Mouse (Mus musculus): ENCODE measurements around the gene Eci3.
"Not testable (repeated sequence)": the region's sequence is repeated elsewhere in the genome, so short reads cannot be mapped to it uniquely, and the experiment has no call there.

The Eci3 gene

DNA sequence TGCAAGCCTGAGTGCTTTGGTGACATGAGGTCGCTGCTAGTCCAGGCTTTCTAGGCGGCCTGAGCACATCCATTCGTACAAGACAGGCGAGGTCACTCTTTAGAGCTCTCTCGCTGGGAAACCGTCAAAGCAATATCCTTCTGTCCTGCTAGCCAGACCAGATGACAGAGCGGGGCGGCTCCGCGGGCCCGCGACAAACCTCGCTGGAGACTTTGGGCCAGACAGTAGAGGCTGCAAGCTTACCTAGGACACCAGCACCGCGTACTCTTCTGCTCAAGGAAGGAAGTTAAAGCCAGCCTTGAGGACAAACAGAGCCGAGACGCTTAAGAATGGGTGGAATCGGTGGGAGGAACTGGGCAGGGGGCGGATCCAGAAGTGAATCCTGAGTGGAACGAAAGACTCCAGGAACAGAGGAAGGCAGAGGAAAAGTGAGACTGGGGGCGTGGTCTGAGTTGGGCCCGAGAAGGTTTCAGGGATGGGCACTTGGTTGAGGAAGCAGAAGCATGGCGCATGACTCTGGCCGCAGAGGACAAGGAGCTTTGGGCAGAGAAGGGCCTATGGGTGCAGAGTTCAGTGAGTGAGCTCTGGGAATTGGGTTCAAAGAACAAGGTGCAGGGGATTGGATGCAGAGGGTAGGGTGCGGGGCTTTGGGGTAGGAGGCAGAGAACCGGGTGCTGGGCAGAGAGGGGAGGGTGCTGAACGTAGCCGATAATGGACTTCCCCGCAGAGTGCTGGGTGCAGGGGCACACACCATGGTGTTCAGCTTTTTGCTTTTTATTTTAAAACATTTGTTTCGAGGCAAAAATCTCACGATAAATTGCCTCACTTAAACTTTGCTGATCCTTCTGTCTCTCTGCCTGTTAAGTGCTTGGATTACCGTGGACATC is at the start of gene Eci3:
Gene Eci3 (minus strand): TSS at position 300 of the 887 bp plus-strand sequence.
- DNase-seq (ENCODE audit: low spot score in 2 of 2) = peak; percentile 36 to 45

DNA sequence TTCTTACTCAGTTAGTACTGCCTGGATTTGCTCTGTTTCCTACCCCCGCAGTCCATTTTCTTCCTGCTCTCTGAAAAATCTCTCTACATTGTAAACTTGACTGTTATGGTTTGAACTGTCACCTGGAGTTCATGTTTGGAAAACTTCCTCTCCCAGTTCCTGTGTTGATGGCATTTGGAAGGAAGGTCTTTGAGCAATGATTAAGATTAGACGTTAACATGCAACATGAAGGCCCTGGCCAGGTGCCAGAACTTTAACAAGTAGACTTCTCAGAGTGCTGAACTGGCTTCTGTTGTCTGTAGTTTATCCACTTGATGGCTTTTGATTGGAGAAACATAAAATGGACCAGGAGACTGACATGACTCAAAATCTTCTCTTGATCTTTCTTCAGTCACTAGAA is 32.3 kb upstream of the Eci3 start:
- DNase-seq (ENCODE audit: low spot score in 2 of 2) = no peak

GRCm38 (mm10) chr13:34993983-34994811 is 30.6 kb upstream of the Eci3 start:
- peak; percentile 92 to 94 for DNase-seq (ENCODE audit: low spot score in 2 of 2)

DNA sequence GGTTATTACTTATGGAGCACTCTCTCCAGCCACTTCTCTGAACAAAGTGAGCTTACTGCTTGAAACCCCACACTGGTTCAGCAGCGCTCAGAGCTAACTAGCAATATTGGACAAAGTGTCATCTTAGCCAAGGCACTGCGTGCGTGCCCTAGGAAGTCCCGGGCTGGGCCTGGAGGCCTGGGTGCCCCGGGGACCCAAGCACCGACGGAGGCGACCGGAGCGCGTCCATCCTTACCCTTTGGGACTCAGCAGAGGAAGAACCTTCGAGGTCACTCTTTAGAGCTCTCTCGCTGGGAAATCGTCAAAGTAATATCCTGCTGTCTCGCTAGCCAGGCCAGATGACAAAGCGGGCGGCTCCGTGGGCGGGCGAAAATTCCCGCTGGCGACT is 30.0 kb upstream of the Eci3 start:
- no peak for DNase-seq (ENCODE audit: low spot score in 2 of 2)

- no peak for DNase-seq (ENCODE audit: low spot score in 2 of 2)
Measured at GRCm38 (mm10) chr13:34993085-34993484, 29.5 kb upstream of the Eci3 start.

DNA sequence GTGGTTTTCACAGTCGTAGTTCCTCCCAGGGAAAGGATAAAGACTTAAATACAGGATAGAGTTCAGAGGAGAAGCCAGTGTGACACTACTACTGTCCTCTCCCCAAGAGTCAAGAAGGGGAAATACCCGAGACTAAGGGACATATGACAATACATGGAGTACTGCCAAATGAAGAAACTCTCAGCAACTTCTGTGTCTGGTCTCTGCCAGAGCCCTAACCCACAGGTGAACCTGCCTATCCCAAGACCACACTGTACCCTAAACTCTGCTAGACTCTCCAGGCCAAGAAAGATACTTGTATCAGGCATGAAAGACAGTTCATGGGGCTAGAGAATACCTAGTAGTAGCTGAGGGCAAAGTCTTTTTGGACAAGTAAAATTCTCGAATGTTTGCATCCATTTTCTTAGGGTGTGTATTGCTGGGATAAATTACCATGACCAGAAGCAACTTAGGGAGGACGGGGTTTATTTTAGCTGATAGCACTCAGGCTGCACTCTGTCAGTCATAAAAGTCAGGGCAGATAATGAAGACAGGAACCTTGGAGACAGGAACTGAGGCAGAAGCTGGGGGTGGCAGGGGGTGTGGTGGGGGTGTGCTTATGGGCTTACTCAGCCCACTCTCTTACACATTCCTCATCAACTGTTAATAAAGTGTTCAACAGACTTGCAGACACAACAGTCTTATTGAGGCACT is 28.1 kb upstream of the Eci3 start:
- DNase-seq (ENCODE audit: low spot score in 2 of 2) = no peak

- DNase-seq (ENCODE audit: low spot score in 2 of 2) = not testable (repeated sequence)
Measured at GRCm38 (mm10) chr13:34983479-34983878, 19.9 kb upstream of the Eci3 start.

DNA sequence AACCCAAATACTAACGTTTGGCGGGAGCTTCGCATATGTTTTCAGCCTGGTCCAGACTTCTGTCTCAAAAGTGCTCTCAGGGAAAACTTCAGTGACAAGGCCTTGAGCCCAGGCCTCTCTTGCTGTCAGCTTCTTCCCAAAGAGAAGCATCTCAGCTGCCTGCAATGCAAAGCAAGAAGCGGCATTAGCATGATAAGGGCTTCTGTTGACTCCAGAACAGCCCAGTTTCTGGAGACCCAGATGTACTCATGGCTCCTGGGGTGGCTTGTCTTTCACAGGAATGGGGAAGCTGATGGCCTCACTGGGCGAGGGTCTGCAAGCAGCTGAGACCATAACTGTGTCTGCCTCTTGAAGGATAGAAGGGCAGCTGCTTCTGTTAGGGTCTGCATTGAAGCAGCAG is 15.0 kb upstream of the Eci3 start:
- DNase-seq (ENCODE audit: low spot score in 2 of 2) = not testable (repeated sequence)

GRCm38 (mm10) chr13:34977410-34977809 is 13.8 kb upstream of the Eci3 start:
- DNase-seq (ENCODE audit: low spot score in 2 of 2) = no peak

DNA sequence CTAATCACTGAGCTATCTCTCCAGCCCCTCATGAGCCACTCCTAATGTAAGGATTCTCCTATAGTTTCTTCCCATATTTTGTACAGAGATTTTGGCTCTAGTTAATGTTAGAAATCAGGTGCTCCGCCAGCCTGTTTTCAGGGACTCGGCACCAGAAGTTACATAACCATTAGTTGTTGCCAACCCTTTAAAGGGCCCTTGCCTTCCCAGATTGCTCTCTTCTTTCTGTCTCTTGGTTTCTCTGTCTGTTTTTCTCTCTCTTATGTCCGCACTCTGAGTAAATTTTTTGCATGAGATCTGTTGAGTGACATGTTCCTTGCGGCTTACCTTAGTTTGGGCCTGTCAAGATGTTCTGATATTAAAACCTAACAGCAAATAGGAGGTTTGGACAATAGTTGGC is 12.5 kb upstream of the Eci3 start:
- DNase-seq (ENCODE audit: low spot score in 2 of 2) = no peak

DNA sequence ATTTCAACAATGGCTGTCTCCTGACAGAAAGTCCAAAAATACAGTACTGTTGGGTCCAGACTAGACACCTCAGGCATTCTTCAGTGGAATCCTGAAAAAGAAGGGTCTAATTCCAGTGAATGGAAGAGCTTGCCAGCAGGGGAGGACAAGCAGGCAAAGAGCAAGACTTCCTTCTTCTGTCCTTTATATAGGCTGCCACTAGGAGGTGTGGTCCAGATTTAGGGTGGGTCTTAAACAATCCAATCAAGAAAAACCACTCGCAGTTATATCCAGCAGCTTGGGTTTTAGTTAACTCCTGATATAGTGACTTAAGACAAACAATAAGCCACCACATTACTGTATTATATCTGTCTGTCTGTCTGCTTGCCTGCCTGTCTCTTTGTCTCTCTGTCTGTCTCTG is 10.2 kb upstream of the Eci3 start:
- no peak for DNase-seq (ENCODE audit: low spot score in 2 of 2)

DNA sequence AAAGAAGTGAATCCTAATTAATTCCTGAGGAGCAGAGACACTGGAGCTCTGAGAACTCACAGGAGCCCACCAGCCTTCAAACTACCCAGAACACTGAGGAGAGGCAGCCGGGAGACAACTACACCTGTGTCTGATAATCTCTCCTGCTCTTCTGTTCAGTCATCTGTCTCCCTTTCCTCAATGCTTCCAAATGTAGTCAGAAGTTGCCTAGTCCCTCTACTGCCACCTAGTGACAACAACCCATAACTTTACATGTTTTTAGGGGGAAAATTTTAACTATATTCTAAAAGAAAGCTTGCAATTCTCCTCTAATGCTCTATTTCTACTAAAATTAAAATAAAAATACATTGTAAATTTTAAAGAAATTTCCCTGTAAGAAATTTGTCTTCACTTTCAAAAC is 9.5 kb upstream of the Eci3 start:
- no peak for DNase-seq (ENCODE audit: low spot score in 2 of 2)

GRCm38 (mm10) chr13:34972456-34972855 is 8.8 kb upstream of the Eci3 start:
- not testable (repeated sequence) for DNase-seq (ENCODE audit: low spot score in 2 of 2)

DNA sequence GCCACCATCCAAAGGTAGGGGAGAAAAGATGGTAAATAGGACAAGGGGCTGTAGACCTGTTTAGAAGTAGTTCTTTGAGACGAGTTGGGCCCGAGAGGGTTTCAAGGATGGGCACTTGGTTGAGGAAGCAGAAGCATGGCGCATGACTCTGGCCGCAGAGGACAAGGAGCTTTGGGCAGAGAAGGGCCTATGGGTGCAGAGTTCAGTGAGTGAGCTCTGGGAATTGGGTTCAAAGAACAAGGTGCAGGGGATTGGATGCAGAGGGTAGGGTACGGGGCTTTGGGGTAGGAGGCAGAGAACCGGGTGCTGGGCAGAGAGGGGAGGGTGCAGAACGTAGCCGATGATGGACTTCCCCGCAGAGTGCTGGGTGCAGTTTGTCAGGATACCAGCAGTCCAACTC is 2.0 kb upstream of the Eci3 start:
- DNase-seq (ENCODE audit: low spot score in 2 of 2) = not testable (repeated sequence)

DNA sequence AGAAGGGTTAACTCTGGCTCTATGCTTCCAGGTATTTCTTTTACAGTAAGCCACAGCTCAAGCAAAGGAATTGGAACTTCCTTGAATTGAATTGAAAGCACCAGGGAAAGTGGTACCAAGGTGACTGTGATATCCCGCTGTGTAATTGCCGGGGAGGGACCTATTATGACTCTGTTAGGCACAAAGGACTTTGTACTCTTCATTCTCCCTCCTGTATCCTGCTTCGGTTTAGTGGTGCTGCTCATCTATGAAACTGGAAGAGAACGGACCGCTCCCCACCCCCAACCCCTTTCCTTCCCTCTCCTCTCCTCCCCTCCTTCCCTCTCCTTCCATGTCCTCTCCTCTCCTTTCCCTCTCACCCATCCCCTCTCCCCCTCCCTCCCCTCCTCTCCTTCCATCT is 1.3 kb upstream of the Eci3 start:
- no peak for DNase-seq (ENCODE audit: low spot score in 2 of 2)

DNA sequence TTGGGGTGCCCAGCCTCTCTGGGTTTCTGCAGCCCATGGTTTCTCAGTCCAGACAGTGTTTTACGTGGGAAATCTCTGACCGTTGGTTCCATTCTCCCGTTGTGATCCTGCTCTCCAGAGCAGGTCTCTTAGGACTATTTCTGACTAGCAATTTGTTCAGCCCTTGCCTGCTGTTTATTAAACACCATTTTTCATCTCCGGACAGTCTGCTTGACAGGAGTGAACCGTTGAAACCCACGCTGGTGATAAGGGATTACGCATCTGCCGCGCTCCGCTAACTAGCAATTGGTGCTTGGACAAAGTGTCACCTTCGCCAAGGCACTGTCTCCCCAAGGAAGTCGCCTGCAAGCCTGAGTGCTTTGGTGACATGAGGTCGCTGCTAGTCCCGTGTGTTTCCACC is 809 bp upstream of the Eci3 start:
- peak in 1 of 2 experiments; percentile 9 for DNase-seq (ENCODE audit: low spot score in 2 of 2)

DNA sequence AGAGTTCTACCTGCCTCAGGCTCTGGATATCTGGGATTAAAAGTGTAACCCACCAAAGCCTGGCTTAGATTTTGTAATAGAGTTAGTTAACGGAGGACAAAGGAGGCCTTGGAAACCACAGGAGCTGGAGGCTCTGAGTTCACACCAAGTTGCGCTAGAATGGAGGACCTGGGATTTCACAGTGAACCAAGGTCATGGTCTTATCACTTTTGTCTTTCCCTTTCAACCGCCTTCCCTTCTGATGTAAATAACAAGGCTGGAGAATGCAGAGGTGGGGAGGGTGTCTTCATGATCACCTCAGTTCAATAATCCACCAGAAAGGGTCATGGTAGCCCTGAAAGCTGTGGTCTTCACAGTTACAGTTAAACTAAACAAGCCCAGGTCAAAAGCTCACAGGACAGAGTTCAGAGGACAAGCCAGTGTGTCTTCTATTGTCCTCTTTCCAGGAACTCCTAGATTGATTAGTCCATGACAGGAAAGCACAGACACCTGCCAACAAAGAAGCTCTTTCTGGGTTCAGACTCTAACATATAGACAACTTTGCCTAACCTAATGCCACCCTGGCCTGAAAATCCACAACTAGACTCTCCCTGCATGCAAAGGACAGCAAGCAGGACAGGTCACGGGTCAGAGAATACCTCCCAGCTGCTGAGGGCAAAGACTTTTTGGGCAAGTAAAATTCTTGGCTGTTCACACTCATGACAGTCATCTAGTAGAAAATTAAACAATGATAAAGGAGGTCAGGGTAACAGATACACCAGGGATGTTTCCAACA is 2.4 kb downstream of the Eci3 start:
- no peak for DNase-seq (ENCODE audit: low spot score in 2 of 2)

DNA sequence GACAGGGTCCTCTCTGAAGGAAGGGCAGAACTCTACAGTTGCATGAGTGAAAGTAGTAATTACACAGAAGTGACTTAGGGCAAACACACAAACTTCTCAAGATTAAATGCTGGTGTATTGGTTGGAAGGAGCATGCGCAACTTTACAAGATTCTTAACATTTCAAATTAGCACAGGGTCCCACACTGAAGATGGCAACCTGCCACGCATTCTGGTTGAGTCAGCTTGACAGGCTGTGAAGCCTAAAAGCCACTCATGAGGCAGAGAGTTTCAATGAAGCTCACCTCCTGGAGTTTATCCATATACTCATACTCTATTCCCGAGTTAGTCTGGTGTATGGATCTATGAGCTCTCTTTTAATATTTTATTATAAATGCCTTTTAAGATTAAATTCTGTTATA is 5.5 kb downstream of the Eci3 start:
- DNase-seq (ENCODE audit: low spot score in 2 of 2) = not testable (repeated sequence)

- DNase-seq (ENCODE audit: low spot score in 2 of 2) = no peak
Measured at GRCm38 (mm10) chr13:34956901-34957300, 6.7 kb downstream of the Eci3 start.

DNA sequence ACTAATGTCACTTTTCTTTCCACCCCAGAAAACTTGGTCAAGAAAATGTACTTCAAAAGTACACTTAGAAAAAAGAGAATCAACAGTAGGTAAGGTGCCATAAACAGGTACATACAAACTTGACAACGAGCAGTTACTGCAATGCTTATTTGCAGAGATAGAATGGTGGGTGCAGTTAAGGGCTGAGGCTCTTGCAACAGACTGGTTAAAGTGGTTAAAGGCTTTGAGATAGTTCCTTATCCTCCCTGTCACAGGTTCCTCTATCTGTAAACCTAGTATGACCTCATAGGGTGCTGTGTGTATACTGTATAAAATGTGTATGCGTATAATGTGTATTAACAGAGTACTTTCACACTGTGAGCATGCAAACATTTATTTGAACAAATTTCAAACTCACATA is 12.2 kb downstream of the Eci3 start:
- DNase-seq (ENCODE audit: low spot score in 2 of 2) = not testable (repeated sequence)

GRCm38 (mm10) chr13:34942370-34942769 is 21.2 kb downstream of the Eci3 start:
- DNase-seq (ENCODE audit: low spot score in 2 of 2) = no peak
